Mouse (Mus musculus) spleen, postnatal 36 days (tissue): ENCODE data around the gene Dad1.
"Not testable (repeated sequence)": the region's sequence is repeated elsewhere in the genome, so short reads cannot be mapped to it uniquely, and the experiment has no call there.

Experiments
- DNase-seq, 2 experiments: peaks; one replicate each; pipeline ENCODE4 v3.0.0; 2022; ENCODE audit warnings: low spot score in 2 of 2, mixed read lengths in 1 of 2

The Dad1 gene

DNA sequence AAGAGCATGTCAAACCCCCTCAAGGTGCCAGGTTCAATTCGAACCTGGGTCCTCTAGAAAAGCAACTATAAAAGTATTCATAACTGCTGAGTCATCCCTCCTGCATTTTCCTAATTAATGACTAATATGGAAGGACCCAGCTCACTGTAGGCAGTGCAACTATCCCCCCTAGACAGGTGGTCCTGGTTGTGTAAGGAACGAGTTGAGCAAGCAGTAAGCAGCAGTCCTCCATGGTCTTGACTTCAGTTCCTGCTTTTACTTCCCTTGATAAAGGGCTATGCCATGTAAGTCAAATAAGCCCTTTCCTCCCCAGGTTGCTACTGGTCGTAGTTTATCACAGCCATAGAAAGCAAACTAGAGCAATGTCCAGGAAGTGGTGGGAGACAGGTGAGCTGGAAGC lies 7.7 kb downstream of the Dad1 start:
- DNase-seq, result no peak

DNA sequence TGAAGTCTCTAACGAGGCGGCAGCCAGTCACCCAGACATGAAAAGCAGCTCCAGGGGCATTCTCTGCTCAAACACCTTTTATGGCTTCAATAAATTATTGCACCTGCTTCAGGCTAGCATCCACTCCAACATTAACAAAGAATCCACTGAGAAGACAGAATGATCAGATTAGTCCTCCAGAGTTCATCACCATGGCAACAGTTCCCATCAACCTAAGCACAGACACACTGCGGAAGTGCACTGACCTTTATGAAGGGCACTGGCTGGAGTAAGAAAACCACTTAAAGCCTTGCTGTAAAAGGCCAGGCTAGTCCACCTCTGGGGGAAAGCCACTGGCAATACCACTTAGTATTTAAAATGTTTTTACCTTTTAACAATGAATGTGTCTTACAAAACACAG lies 9.7 kb downstream of the Dad1 start:
- DNase-seq, result no peak

DNA sequence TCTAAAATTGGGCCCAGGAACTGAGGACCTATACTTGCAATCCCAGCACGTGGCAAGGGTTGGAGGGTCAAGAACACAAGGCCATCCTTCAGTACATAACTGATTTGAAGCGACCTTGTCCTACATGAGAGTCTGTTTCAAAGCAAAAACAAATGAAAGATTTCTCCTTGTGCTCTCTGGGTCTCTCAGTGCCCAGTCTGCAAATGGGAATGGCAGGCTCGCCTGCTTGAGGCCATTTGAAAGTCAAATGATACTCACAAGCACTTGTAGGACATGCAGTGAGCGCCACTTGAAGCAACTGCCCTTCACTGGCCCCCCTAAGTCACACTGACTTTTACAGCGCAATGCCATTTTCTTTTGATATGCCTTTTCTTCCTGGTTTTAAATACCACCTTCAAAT lies 13.4 kb downstream of the Dad1 start:
- no peak for DNase-seq

DNA sequence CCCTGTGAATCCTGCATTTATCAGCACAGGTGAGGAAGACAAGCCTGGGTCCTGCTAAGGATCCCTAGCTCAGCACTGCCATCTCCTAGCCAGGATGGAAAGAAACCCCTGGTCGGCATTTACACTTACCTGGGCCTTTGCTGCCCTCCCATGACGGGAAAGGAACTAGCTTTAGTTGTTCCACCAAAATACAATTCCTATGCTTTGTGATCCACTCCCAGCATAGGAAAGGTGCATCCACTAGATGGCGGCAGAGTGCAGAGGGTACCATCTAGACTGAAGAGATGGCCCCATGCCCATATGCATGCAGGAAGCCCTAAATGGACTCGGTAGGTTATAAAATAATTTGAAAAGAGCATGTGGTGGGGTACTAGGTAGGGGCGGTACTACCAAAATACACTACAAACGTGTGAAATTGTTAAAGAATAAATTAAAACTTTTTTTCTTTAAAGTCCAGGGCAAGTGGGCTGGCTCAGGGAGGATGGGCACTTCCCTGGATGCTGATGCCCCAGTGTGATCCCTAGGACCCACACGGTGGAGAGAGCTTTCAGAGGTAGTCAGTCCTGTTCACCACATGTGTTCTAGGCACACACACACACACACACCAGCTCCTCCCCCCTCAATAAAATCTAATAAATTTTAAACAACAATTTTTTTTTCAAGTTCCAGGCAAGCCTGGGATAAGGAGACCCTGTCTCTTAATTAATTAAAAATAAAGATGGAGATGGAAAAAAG lies 14.7 kb downstream of the Dad1 start:
- peak; percentile 83 to 87 for DNase-seq

DNA sequence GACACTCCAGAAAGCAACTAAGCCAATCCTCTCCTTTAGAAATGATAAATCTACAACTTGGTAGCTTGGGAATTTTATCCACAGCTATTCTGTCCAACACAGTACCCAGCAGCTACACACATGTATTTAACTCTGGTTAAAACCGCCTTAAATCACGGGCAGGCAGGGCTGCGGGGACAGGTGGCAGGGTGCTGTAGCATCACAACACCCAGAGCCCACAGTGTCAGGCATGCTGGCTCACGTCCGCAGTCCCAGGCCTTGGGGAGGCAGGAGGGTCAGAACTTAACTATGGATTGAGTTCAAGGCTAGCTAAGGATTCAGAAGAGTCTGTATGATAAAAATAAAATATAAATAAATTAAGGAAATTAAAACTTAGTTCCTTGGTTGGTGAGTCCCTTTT lies 17.0 kb downstream of the Dad1 start:
- DNase-seq, result no peak

DNA sequence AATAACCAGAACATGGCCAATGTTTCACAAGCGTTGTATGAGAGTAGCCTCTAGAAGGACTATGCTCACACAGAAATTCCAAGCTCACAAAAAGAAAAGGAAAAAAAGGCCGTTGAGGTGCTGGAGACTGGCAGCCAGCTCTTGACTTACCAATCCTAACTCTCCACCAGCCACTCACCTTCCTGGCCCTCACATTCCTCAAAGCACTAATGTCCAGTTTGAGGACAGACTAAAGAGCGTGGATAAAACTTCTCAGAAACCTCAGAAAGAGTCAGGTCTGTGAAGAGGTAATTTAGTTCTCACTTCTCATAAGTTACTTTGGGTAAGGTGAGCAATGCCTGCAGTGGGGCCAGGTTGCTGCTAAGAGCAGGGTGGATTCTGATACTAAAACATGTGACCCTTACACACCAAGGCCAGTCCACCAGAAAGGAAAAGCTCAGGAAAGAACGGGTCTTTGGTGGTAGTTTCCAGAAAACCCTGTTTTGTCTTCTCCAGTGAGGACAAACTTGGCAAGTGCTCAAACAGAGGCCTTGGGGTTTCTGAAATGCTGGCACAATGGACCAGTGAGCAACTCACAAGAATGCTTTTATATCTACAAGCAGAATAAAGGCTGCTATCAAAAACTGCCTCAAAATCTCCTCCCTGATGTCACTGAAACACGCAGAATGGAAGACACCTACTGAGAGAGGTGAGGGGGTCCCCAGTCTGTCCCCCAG lies 17.9 kb downstream of the Dad1 start:
- no peak for DNase-seq

DNA sequence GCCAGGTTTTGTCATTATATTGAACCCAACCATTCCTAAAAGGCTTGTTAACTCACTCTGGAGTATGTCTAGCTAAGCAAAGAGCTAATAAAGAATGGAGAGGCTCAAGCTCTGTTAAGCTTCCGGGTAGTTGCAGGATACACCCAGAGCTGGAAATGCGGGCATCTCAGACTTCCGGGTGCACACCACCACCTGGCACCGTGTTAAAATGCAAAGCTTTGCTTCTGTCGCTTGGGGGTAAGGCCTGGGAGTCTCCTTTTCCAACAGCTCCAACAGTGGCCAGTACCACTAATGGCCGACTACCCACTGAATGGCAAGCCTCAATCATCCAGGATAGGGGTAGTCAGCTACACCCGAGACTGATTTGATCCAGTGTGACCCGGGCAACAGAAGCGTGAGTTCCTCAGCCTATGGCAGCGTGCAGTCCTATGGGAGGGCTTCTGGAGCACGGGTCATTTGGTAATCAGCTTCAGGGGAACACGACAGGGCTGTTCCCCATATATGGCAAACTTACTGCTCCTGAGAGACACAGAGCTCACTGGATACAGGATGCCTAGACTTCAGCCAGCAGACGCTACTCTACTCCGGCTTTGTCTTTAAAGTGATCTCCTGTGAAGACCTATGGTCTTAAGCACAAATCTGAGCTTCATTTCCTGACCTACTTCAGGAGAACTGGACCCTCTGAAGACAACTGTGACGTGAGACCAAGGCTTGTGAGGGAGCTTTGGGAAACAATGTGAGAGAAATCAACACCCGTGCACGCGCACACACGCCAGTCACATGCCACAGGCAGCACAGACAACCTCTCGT lies 19.5 kb downstream of the Dad1 start:
- no peak for DNase-seq

DNA sequence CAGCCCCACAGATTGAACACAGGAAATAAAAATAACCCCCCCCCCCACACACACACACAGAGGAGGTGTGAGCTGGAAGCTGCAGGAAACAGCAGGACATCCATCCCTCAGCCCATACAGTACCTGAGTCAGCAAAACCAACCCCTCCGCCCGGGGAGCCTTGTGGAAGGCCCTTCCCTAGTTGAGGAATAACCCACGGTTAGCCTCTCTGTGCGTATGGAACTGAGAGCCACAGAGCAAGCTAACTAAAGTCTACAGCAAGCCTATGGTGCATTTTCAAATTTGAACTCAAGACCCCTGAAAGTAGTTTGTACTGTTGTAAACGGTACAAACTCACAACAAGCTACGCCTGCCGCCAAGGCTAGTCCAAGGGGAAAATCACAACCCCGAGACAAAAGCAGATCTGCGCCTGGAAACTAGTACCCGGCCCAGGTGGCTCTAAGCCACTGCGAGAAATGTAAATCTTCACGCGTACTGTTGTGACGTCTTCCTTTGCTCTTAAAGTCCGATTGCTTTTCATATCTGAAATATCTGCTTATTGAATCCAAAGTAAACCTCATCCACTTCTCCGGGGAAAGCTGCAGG lies 20.3 kb downstream of the Dad1 start:
- peak in 1 of 2 experiments; percentile 52 for DNase-seq

DNA sequence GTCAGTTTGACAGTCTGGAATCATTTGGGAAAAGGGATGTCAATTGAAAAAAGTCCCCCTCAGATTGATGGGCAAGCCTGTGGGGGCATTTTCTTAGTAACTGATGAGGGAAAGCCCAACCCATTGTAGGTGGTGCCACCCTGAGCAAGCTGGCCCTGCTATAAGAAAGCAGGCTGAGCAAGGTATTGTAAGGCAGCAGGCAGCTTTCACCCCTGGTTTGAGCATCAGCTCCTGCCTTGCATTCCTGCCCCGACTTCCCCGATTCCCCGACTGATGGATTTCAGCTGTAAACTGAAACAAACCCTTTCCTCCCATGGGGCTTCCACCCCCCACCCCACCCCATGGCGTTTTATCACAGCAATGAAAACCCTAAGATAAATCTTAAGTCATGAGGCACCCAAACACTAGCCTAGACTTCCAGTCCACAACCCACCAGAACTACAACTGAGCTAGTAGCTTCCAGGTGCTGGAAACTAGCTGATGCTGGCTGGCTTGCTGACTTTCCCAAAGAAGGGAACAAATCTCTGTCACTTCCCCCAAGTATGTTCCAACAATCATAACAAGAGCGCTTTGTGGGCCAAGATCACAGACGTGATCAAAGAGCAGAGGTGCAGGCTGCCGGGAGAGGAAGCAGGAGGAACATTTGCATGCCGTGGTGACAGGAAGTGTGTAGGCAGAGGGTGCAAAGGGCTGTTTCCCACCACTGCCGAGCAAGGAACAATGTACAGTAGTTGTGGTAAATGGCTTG lies 20.9 kb downstream of the Dad1 start:
- peak; percentile 93 to 94 for DNase-seq

DNA sequence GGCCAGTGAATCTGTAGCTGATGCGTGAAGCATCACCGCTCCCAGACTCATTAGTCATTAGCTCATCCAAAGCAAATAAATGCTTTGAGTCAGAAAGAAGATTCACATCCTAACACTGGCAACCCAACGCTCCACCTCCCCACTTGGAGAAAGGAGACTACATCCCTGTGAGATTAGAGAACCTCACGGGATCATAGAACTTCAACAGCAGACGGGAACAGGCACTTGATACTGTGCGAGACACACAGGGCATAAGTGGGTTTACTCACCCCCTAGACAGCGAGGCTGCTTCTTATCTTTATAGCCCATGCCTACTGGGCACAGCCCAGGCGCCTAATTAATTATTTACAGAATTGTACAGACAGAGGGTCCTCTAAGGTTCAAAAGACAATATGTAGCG lies 21.8 kb downstream of the Dad1 start:
- DNase-seq, result no peak

DNA sequence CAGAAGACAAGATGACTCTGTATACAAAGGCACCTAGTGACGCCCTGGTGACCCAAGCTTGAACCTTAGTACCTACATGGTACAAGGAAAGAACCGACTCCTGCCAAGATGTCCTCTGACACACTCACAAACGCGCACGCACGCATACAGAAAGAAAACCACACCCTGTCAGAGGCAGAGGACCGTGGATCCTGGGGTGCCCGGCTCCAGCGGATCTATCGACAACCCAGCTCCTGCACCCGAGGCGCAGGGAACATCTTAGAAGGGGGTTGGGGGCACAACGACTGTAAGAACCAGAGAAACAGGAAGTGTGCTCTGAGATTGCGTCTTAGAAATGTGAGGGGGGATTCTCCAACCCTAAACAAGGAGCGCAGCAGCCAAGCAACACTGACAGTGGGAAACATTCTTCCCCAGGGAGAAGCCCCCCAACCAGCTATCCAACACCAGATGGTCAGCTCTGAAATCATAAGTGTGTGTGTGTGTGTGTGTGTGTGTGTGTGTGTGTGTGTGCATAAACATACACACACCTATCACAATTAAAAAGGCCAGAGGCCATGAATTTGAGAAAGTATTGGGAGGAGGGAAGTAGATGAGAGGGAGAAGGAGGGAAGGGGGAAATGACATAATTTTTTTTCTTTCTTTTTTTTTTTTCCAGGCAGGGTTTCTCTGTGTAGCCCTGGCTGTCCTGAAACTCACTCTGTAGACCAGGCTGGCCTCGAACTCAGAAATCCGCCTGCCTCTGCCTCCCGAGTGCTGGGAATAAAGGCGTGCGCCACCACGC lies 22.5 kb downstream of the Dad1 start:
- peak; percentile 69 to 74 for DNase-seq

DNA sequence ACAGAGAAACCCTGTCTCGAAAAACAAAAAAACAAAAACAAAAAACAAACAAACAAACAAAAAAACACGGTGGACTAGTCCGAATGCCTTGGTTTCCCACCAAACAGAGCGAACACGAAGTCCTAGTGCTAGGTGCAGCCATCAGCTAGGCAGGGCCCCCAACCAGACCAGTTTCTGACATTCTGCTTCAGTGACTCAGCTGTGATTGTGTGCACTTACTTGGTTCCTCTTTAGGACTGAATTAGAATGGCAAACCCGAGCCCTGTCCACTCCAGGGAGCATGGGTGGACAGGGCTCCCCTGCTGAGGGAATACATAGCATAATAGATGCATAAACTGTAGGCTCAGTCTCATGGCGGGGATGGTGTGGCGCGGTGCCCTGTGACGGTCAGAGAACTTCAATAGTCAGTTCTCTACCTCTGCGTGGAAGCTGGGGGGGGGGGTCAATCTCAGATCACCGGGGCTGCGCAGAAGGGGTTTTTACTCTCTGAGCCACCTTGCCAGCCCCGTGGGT lies 23.2 kb downstream of the Dad1 start:
- DNase-seq, result peak; percentile 79 to 80

DNA sequence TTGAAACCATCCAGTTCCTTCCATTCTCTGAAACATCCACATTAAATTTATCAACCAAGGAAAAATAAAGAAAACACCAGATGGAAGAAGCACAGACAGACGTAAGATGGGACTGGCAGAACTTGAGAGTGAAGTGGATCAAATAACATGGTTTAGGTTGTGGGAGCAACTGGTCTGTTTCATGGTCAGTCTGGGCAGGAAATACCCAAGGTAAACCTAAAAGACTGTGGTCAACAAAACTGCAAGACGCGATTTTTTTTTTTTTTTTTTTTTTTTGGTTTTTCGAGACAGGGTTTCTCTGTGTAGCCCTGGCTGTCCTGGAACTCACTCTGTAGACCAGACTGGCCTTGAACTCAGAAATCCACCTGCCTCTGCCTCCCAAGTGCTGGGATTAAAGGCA lies 24.1 kb downstream of the Dad1 start:
- not testable (repeated sequence) for DNase-seq

DNA sequence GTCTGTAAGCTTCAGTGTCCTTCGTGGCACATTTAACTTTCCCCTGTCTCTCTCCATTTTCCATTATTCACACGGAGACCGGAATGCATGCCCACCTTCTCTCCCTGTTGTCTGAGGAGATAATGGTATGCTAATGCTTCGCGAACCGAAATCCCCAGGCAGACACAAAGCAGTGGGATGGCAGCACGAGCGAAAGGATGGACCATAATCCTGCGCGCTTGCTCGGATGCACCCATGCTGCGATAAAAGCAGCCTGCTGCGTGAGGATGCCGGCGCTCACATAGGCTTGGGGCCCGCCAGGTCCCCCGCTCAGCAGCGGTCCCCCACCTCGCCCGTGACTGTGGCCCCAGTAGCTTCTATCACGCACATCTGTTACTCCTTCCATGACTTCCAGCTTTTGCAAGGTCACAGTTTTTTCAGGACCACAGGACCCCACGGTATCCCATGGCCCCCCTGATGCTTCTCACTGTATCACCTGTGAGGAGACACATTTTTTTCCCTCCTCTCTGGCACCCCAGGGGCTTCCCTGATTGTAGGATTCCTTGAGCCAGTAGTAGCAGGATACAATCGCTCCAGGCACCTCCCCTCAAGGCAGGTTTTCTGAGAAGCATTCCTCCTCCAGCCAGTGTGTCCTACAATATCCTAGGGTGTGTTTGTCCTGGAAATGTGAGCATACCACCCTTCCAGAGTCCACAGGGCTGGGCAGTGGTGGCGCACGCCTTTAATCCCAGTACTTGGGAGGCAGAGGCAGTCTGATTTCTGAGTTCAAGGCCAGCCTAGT lies 24.8 kb downstream of the Dad1 start:
- DNase-seq, result no peak

DNA sequence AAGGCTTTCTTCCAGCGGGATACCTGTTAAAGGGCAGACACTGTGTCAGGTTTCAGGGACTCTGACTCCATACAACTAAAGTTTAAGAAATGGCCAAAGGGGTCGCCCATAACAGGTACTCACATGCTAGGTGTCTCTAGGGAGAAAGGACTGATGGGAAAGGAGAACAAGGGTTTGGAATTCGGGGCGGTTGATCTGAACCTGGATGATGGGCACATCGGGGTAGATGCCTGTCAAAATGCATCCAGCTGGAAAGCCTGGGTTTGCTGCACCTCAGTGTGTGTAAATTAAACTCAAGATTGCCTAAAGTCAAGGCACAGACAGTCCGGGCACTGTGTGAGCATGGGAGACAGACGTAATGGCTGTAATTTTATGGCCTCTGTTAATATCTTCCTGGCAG lies 25.4 kb downstream of the Dad1 start:
- no peak for DNase-seq

DNA sequence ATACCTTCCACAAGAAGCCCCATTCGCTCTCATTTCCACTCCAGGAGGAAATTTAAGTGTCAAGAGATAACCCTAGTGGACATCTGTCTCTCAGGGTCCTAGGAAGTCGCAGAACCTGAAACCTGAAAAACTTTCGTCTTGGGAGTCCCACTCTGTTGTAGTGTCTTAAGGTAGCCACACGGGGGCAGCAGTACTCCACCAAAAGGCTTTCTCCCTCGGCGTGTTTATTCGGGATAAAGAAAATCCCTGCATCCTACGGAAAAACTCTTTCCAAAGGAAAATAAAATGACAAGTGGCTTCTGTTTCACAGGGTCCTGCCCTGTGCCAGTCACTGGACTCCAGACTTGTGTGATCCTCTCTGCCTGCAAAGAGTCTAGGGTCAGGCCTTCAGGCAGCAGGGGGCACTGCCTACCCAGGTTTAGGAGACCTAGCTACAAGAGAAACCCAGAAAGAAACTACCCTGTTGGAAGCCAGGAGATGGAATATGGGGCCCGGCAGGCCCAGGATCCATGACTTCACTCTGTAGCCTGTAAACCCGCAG lies 25.9 kb downstream of the Dad1 start:
- peak; percentile 80 to 81 for DNase-seq

DNA sequence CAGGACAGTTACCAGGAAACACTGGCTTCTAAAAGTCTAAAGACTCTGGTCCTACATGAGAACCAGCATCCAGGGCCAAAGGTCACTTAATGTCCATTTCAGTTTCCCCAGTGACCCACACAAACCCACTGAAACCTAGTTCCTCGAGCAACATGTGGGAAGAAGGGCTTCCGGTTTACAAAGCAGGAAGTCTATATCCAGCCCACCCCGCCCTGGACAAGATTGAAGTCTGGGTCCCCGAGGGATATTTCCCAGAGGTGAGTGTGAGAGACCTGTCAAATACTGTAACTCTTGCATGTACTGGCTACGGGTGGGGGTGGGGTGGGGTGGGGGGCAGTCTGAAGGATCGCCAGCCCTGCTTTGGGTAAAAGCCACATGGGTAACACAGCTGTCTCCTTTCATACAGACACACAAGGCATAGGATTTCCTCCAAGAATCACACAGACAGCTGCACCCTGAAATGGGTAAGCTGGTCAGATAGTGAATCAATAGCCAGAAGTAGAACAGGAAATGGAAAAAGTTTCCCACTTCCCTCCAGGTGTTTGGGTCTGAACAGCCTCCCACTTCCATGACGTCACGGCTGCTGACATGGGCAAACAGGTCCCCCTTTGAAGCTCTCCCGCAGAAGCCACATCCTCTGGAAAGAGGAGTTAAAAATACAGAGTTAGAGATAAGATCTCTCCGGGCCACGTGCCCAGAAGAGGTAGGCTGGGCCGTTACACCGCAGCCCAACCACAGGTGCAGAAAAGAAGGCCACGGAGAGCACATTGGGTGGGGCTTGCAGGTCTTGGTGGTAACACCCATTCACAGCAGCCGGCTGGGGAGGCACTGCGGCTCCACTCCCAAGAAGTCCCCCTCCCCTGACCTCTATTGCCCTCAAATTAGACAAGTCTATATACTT lies 26.7 kb downstream of the Dad1 start:
- peak; percentile 91 to 93 for DNase-seq

DNA sequence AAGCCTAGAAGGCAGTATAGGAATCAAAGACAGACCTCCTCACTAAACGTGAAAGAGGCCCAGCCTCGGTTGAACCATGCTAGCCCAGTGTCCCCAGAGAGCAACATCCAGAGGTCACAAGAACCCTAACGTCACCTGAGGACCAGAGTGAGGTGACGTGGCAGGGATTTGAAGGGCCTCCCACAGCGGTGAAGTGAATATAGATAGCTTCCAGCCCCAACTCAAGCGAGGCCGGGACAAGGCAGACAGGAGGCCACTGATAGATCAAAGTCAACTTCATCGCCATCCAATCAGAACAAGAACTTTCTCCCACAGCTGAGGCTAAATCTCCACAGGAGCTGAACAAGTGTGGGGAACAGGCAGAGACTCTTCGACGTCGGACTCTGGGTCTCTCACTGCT lies 28.2 kb downstream of the Dad1 start:
- DNase-seq, result no peak
